Mouse (Mus musculus): ENCODE data around the gene Ndufs2. TPM values are rescaled to one million over a fixed set of nuclear protein-coding genes. Genes with fewer than 3 reads are reported as not detected.

Gene Ndufs2
- polyA plus RNA-seq, 1 experiment, result 86.0 TPM

DNA sequence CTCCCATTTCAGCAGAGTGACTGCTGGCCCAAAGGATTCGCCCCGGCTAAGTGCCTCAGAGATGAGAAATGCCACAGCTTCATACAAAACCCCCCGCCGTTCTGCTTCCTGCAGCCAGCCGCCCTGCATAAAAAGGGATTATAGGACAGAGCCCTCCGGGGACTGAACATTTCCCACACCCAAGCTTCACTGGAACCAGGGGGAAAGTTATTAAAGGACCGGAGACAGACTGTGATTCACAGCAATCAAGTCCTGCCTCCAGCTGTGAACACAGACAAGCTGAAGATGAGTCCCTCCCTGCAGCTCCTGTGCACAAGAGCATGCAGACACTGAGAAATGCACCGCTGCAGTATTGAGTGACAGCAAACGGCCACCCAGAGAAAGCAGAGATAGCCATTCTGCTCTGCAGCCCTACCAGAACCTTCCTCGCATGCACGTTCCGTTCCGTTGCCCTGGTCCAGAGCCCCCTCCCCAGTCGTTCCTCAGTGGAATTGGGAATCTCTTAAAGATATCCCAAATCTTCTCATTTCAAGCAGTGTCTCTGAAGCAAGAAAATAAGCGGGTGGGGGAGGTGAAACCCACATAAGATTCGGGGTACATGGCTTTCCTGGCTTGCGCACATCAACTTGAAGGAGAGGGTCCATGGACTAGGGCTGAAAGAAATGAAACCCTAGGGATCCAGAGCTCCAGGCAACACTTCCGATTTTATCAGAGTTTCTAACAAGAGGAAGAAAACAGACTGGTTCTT, 57.9 kb downstream of the Ndufs2 start:
- peak overlapping the region; percentile 16; the same call in 1 of the 2 replicates for H3K27ac ChIP-seq (ENCODE audit: control insufficient read depth, insufficient read depth, low read depth, low read length)
- H3K27me3 ChIP-seq (ENCODE audit: control insufficient read depth, insufficient read depth, low read length), result no peaks in the 10 kb centered on the region; the same call in 1 of the 2 replicates
- H3K36me3 ChIP-seq (ENCODE audit: control insufficient read depth, insufficient read depth, low read length), result no peaks in the 10 kb centered on the region
- no peak overlapping the region for H3K4me3 ChIP-seq (ENCODE audit: control insufficient read depth, low read depth, low read length)
- TF ChIP-seq CTCF (IDR thresholded peaks at IDR 0.05; ENCODE audit: control insufficient read depth, insufficient read depth, insufficient replicate concordance, low read depth, low read length), result no peak
- TF ChIP-seq POLR2A (IDR thresholded peaks at IDR 0.05; ENCODE audit: control insufficient read depth, low read depth, low read length), result no peak
- H3K4me1 ChIP-seq (ENCODE audit: control insufficient read depth, insufficient read depth, low read length), result peaks cover 21% of the 10 kb centered on the region

DNA sequence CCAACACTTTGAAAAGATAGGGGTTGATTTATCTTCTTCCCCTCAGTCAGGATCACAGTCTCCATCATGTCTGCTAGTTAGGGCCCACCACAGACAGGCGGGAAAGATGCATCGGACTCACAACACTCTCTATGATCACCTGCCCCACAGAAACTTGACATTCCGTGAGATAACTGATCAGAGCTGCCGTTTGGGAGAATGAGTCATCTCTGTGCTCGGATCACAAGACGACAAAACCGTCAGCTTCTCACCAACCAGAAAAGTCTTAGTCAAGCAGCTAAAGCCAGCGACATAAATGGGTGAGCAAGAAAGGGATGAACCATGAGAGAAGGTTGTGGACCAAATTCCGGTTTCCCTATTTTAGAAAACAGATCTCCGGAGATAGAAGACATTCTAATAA, 58.9 kb downstream of the Ndufs2 start:
- H3K36me3 ChIP-seq (ENCODE audit: control insufficient read depth, insufficient read depth, low read length), result no peaks in the 10 kb centered on the region
- H3K27me3 ChIP-seq (ENCODE audit: control insufficient read depth, insufficient read depth, low read length), result no peaks in the 10 kb centered on the region; the same call in 1 of the 2 replicates
- TF ChIP-seq CTCF (IDR thresholded peaks at IDR 0.05; ENCODE audit: control insufficient read depth, insufficient read depth, insufficient replicate concordance, low read depth, low read length), result no peak
- TF ChIP-seq POLR2A (IDR thresholded peaks at IDR 0.05; ENCODE audit: control insufficient read depth, low read depth, low read length), result no peak
- H3K4me3 ChIP-seq (ENCODE audit: control insufficient read depth, low read depth, low read length), result no peak overlapping the region
- H3K4me1 ChIP-seq (ENCODE audit: control insufficient read depth, insufficient read depth, low read length), result peaks cover 23% of the 10 kb centered on the region
- no peak overlapping the region for H3K27ac ChIP-seq (ENCODE audit: control insufficient read depth, insufficient read depth, low read depth, low read length)

DNA sequence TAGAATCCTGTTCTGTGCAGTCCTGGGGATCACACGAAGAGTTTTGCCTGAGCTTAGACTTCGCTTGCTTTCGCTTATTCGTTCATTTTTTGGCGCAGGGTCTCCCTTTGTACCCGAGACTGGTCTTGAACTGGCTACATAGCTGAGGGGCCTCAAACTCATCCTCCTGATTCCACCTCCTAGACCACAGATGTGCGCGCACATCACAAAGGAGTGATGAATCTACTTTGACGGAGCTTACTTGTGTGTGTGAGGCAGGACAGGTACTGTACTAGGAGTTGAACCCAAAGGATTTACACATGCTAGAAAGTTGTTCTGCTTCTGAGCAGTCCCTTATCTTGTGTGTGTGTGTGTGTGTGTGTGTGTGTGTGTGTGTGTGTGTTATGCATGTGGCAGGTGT, 60.4 kb downstream of the Ndufs2 start:
- Histone ChIP-seq H3K27me3 (ENCODE audit: control insufficient read depth, insufficient read depth, low read length) (no peaks in the 10 kb centered on the region; the same call in 1 of the 2 replicates), H3K4me3 (ENCODE audit: control insufficient read depth, low read depth, low read length) (no peak overlapping the region), H3K27ac (ENCODE audit: control insufficient read depth, insufficient read depth, low read depth, low read length) (no peak overlapping the region), H3K4me1 (ENCODE audit: control insufficient read depth, insufficient read depth, low read length) (peaks cover 19% of the 10 kb centered on the region), H3K36me3 (ENCODE audit: control insufficient read depth, insufficient read depth, low read length) (no peaks in the 10 kb centered on the region)
- TF ChIP-seq POLR2A (IDR thresholded peaks at IDR 0.05; ENCODE audit: control insufficient read depth, low read depth, low read length) (no peak), CTCF (IDR thresholded peaks at IDR 0.05; ENCODE audit: control insufficient read depth, insufficient read depth, insufficient replicate concordance, low read depth, low read length) (no peak)

DNA sequence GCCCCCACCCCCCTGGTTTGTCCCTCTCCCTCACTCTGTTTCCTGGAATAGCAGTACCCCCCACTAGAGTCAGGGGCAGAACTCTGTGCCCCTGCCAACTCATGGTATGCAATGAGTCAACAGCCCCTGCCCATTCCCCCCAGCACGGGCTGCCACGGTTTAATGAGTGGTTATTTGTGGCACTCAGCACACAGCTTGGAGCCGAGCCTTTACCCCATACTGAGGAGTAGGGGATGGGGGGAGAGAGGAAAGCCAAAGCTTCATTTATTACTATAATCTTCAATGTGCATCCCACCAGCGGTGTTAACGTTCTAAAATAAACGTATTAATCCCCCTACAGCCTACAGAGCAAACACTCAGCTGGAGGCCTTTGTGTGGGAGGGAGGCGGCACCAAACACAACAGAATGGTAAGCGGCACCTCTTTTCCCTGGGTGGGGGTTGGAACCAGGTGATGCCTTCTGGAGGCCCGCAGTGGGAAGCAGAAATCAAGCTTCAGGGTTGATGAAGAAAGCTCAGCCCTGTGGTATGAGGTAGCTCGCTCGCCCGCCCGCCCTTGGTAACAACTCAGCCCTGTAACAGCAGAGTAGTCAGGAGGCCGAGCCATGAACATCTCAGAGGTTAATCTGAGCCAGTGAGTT, 61.6 kb downstream of the Ndufs2 start:
- Histone ChIP-seq H3K4me3 (ENCODE audit: control insufficient read depth, low read depth, low read length) (no peak overlapping the region), H3K27me3 (ENCODE audit: control insufficient read depth, insufficient read depth, low read length) (no peaks in the 10 kb centered on the region), H3K36me3 (ENCODE audit: control insufficient read depth, insufficient read depth, low read length) (no peaks in the 10 kb centered on the region), H3K27ac (ENCODE audit: control insufficient read depth, insufficient read depth, low read depth, low read length) (peak overlapping the region; percentile 68), H3K4me1 (ENCODE audit: control insufficient read depth, insufficient read depth, low read length) (peaks cover 17% of the 10 kb centered on the region)
- TF ChIP-seq CTCF (IDR thresholded peaks at IDR 0.05; ENCODE audit: control insufficient read depth, insufficient read depth, insufficient replicate concordance, low read depth, low read length), result no peak
- no peak for TF ChIP-seq POLR2A (IDR thresholded peaks at IDR 0.05; ENCODE audit: control insufficient read depth, low read depth, low read length)

DNA sequence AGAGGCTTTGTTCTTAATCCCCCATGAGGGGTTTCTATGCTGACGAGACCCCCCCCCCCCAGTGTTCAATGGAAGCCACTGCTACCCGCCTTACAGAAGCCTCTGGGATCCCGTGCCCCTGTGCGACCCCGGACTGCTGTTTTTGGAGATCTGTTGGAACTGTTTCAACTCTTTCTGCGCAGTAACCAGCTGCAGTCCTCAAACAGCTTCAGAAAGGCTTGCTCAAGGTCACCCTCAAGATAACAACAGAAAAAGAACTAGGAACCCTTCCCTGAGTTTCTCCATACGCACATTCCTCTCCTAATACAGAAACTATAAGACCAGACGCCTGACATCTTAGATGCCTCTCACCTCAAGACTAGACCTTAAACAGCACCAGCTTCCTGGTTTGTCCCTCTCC, 62.1 kb downstream of the Ndufs2 start:
- Histone ChIP-seq H3K36me3 (ENCODE audit: control insufficient read depth, insufficient read depth, low read length) (no peaks in the 10 kb centered on the region), H3K27ac (ENCODE audit: control insufficient read depth, insufficient read depth, low read depth, low read length) (peak overlapping the region; percentile 68), H3K4me1 (ENCODE audit: control insufficient read depth, insufficient read depth, low read length) (peaks cover 17% of the 10 kb centered on the region), H3K27me3 (ENCODE audit: control insufficient read depth, insufficient read depth, low read length) (no peaks in the 10 kb centered on the region), H3K4me3 (ENCODE audit: control insufficient read depth, low read depth, low read length) (no peak overlapping the region)
- no peak for TF ChIP-seq CTCF (IDR thresholded peaks at IDR 0.05; ENCODE audit: control insufficient read depth, insufficient read depth, insufficient replicate concordance, low read depth, low read length)
- TF ChIP-seq POLR2A (IDR thresholded peaks at IDR 0.05; ENCODE audit: control insufficient read depth, low read depth, low read length), result no peak

DNA sequence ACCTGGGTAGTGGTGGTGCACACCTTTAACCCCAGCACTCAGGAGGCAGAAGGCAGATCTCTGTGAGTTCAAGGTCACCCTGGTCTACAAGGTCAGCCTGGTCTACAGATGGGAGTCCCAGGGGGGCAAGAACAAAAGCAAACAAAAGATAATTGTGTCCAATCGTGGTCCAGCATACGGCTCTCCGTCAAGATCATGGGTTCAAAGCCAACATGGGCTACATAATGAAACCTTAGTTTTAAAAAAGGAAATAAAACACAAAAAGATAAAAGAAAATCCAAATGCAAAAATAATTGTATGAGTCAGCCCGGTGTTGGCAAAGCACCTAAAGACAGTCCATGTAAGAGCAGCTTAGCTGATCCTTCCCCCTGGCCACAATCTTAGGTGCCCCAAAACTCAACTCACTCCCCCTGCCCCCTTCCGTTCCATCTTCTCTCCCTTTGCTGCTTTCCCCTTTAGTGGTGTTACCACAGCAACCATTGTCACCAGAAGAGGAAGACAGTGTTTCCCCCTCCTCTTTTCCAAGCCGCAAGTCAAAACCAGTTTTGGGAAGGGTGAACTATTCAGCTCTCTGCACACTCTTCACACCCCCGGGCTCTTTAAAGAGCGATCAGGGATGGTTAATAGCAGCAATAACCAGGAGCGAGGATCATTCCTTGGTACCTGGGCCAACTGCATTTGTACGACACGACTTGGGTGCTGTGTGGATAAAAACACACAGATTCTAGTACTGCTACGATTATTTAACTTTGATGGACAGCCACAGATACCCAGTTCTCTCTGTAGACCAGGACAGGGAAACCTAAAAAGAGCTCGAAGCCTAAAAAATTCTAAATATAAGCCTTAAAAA, 63.1 kb downstream of the Ndufs2 start:
- no peaks in the 10 kb centered on the region for H3K27me3 ChIP-seq (ENCODE audit: control insufficient read depth, insufficient read depth, low read length)
- peaks cover 13% of the 10 kb centered on the region for H3K4me1 ChIP-seq (ENCODE audit: control insufficient read depth, insufficient read depth, low read length)

DNA sequence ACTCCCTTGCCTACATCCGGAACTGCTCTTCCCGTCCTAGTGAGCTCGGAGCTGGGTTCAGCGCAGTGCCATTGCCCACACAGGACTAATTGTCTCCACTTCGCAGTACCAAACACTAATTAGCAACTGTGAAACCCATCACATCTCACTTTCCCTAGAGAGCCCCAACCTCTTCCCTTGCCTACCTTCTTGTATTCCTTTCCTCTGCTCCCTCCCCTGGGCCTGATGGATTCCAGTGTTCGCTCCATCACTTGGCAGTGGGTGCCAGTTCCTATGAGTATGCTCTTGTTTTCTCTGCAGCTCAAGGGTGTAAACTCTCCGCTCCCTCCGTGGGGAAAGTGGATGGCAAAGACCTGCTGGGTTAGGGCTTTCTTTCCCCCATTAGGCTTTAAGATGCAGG, 65.5 kb downstream of the Ndufs2 start:
- H3K36me3 ChIP-seq (ENCODE audit: control insufficient read depth, insufficient read depth, low read length), result no peaks in the 10 kb centered on the region
- TF ChIP-seq POLR2A (IDR thresholded peaks at IDR 0.05; ENCODE audit: control insufficient read depth, low read depth, low read length) (no peak), CTCF (IDR thresholded peaks at IDR 0.05; ENCODE audit: control insufficient read depth, insufficient read depth, insufficient replicate concordance, low read depth, low read length) (no peak)
- no peak overlapping the region for H3K27ac ChIP-seq (ENCODE audit: control insufficient read depth, insufficient read depth, low read depth, low read length)

More for the DNA sequence above, 63.1 kb downstream of the Ndufs2 start:
- Histone ChIP-seq H3K36me3 (ENCODE audit: control insufficient read depth, insufficient read depth, low read length) (no peaks in the 10 kb centered on the region), H3K4me3 (ENCODE audit: control insufficient read depth, low read depth, low read length) (no peak overlapping the region), H3K27ac (ENCODE audit: control insufficient read depth, insufficient read depth, low read depth, low read length) (peak overlapping the region; percentile 17; the same call in 1 of the 2 replicates)
- TF ChIP-seq POLR2A (IDR thresholded peaks at IDR 0.05; ENCODE audit: control insufficient read depth, low read depth, low read length) (no peak), CTCF (IDR thresholded peaks at IDR 0.05; ENCODE audit: control insufficient read depth, insufficient read depth, insufficient replicate concordance, low read depth, low read length) (no peak)

More for the DNA sequence above, 65.5 kb downstream of the Ndufs2 start:
- H3K4me3 ChIP-seq (ENCODE audit: control insufficient read depth, low read depth, low read length), result no peak overlapping the region
- H3K4me1 ChIP-seq (ENCODE audit: control insufficient read depth, insufficient read depth, low read length), result peaks cover 10% of the 10 kb centered on the region
- no peaks in the 10 kb centered on the region for H3K27me3 ChIP-seq (ENCODE audit: control insufficient read depth, insufficient read depth, low read length)

Other genes with a start within 250 kb of the Ndufs2 start
- not detected in 2 replicates for gene Fcgr4, start 232.5 kb downstream of the Ndufs2 start, polyA plus RNA-seq (2012; rRNA removed)
- gene Fcgr3, start 186.5 kb downstream of the Ndufs2 start, polyA plus RNA-seq (2012; rRNA removed), result 30.9 and 52.1 TPM in 2 replicates
- 309 and 314 TPM in 2 replicates for gene Cfap126, start 137.5 kb downstream of the Ndufs2 start, polyA plus RNA-seq (2012; rRNA removed)
- gene Sdhc, start 100.8 kb downstream of the Ndufs2 start, polyA plus RNA-seq (2012; rRNA removed), result 85.3 and 105 TPM in 2 replicates
- gene Mpz, start 100.7 kb downstream of the Ndufs2 start, polyA plus RNA-seq (2012; rRNA removed), result 2.8 and 3.0 TPM in 2 replicates
- 2.9 and 4.6 TPM in 2 replicates for gene Pcp4l1, start 55.1 kb downstream of the Ndufs2 start, polyA plus RNA-seq (2012; rRNA removed)
- gene Nr1i3, start 37.4 kb downstream of the Ndufs2 start, polyA plus RNA-seq (2012; rRNA removed), result 0.04 and 0.16 TPM in 2 replicates
- gene Tomm40l, start 28.9 kb downstream of the Ndufs2 start, polyA plus RNA-seq (2012; rRNA removed), result 4.5 and 6.5 TPM in 2 replicates
- gene Apoa2, start 26.3 kb downstream of the Ndufs2 start, polyA plus RNA-seq (2012; rRNA removed), result 8.0 and 8.3 TPM in 2 replicates
- 5.8 and 8.2 TPM in 2 replicates for gene Fcer1g, start 17.0 kb downstream of the Ndufs2 start, polyA plus RNA-seq (2012; rRNA removed)
- gene Adamts4, start 967 bp downstream of the Ndufs2 start, polyA plus RNA-seq (2012; rRNA removed), result 0.52 and 1.0 TPM in 2 replicates
- gene B4galt3, start 18.9 kb upstream of the Ndufs2 start, polyA plus RNA-seq (2012; rRNA removed), result 25.0 and 32.3 TPM in 2 replicates
- 7.1 and 8.7 TPM in 2 replicates for gene Ppox, start 29.8 kb upstream of the Ndufs2 start, polyA plus RNA-seq (2012; rRNA removed)
- gene Usp21, start 36.6 kb upstream of the Ndufs2 start, polyA plus RNA-seq (2012; rRNA removed), result 38.4 and 38.7 TPM in 2 replicates
- 19.1 and 20.0 TPM in 2 replicates for gene Ufc1, start 43.6 kb upstream of the Ndufs2 start, polyA plus RNA-seq (2012; rRNA removed)
- gene Dedd, start 77.8 kb upstream of the Ndufs2 start, polyA plus RNA-seq (2012; rRNA removed), result 158 and 176 TPM in 2 replicates
- 74.2 and 82.8 TPM in 2 replicates for gene Nit1, start 94.3 kb upstream of the Ndufs2 start, polyA plus RNA-seq (2012; rRNA removed)
- gene Pfdn2, start 94.3 kb upstream of the Ndufs2 start, polyA plus RNA-seq (2012; rRNA removed), result 23.9 and 25.8 TPM in 2 replicates
- gene Klhdc9, start 109.4 kb upstream of the Ndufs2 start, polyA plus RNA-seq (2012; rRNA removed), result 10.6 and 10.9 TPM in 2 replicates
- 6.5 and 8.5 TPM in 2 replicates for gene Nectin4, start 118.7 kb upstream of the Ndufs2 start, polyA plus RNA-seq (2012; rRNA removed)
- gene Arhgap30, start 137.6 kb upstream of the Ndufs2 start, polyA plus RNA-seq (2012; rRNA removed), result 8.0 and 11.5 TPM in 2 replicates
- 24.4 and 28.8 TPM in 2 replicates for gene Usf1, start 159.9 kb upstream of the Ndufs2 start, polyA plus RNA-seq (2012; rRNA removed)
- gene Tstd1, start 167.5 kb upstream of the Ndufs2 start, polyA plus RNA-seq (2012; rRNA removed), result 0.82 and 1.4 TPM in 2 replicates
- gene F11r, start 186.1 kb upstream of the Ndufs2 start, polyA plus RNA-seq (2012; rRNA removed), result 20.2 and 28.6 TPM in 2 replicates